Mouse (Mus musculus): ENCODE data around the gene Sectm1a.

Gene Sectm1a

DNA sequence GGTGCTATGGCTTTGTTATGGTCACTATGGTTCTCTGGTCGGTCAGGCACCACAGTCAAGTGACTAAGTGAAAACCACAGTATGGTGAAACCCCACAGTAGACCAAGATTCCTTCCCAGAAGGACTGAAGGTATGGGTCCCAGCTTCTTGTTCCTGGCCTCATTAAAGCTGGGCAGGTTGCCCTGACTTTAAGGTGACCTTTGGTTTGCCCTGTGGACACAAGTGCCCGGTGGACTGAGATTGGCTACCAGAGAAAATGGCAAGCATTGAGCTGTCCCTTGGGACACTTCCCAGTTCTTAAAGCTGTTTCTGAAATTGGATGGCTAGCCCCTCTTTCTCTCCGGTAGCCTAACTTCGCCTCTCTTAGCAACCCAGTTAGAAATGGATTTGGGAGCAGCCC, 22.1 kb downstream of the Sectm1a start:
- in situ Hi-C loops (cut with MboI; ENCODE audit: low pct_unique_long_range_greater_than_20kb in 1 of 2, low sequenced_read_pairs in 2 of 2, unreplicated experiment in 1 of 2), result no loop called here

- in situ Hi-C loops (cut with MboI; ENCODE audit: low pct_unique_long_range_greater_than_20kb in 1 of 2, low sequenced_read_pairs in 2 of 2, unreplicated experiment in 1 of 2), result no loop called here
Observed at GRCm38 (mm10) chr11:121058122-121058521, 22.9 kb downstream of the Sectm1a start.

- in situ Hi-C loops (cut with MboI; ENCODE audit: low pct_unique_long_range_greater_than_20kb in 1 of 2, low sequenced_read_pairs in 2 of 2, unreplicated experiment in 1 of 2), result no loop called here
Observed at GRCm38 (mm10) chr11:121056536-121057236, 24.3 kb downstream of the Sectm1a start.

DNA sequence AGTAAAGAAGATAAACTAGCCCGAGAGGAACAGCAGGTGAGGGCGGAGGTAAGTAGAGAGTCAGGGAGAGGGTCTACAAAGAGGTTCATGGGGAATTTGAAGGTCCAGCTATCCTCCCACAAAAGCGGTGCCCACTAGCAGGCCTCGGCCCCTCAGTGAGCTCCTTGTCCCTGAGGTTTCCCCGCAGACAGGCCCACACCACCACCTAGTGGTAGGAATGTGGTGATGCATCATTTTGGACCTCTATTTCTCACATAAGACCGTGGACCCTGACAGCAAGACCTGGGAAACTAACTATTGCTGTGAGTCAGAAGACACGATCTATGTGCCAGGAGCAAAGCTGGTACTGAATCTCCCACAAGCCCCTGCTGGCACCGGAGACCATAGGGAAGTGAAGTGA, 27.5 kb downstream of the Sectm1a start:
- in situ Hi-C loops (cut with MboI; ENCODE audit: low pct_unique_long_range_greater_than_20kb in 1 of 2, low sequenced_read_pairs in 2 of 2, unreplicated experiment in 1 of 2), result no loop called here

- in situ Hi-C loops (cut with MboI; ENCODE audit: low pct_unique_long_range_greater_than_20kb in 1 of 2, low sequenced_read_pairs in 2 of 2, unreplicated experiment in 1 of 2), result no loop called here
Observed at GRCm38 (mm10) chr11:121052387-121052786, 28.6 kb downstream of the Sectm1a start.

GRCm38 (mm10) chr11:121051793-121052192, 29.2 kb downstream of the Sectm1a start:
- in situ Hi-C loops (cut with MboI; ENCODE audit: low pct_unique_long_range_greater_than_20kb in 1 of 2, low sequenced_read_pairs in 2 of 2, unreplicated experiment in 1 of 2), result no loop called here

DNA sequence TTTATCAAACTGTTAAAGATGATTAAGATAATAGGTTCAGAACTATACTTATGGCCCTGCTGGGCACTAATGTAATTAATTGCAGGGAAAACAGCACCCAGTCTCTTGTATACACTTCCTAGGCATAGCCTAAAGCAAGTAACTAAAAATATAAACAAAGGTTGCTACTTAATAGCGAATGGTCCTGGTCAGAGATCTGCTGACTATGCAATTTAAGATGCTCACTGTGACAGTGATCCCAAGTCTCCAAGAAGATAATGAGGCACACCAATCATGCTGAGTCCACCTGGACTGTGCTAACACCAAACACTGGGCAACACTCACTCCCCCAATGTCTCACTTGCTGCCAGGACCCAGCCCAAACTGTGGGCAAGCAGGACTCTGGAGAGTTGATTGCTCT, 31.2 kb downstream of the Sectm1a start:
- in situ Hi-C loops (cut with MboI; ENCODE audit: low pct_unique_long_range_greater_than_20kb in 1 of 2, low sequenced_read_pairs in 2 of 2, unreplicated experiment in 1 of 2), result loop anchor here in 1 of 2 experiments (10.0 kb wide), 1 partner anchor 145 kb away; no protein-coding TSS in a partner anchor

GRCm38 (mm10) chr11:121047826-121048399, 33.1 kb downstream of the Sectm1a start:
- in situ Hi-C loops (cut with MboI; ENCODE audit: low pct_unique_long_range_greater_than_20kb in 1 of 2, low sequenced_read_pairs in 2 of 2, unreplicated experiment in 1 of 2), result loop anchor here in 1 of 2 experiments (10.0 kb wide), 1 partner anchor 143 kb away; no protein-coding TSS in a partner anchor

GRCm38 (mm10) chr11:121045286-121045685, 35.7 kb downstream of the Sectm1a start:
- in situ Hi-C loops (cut with MboI; ENCODE audit: low pct_unique_long_range_greater_than_20kb in 1 of 2, low sequenced_read_pairs in 2 of 2, unreplicated experiment in 1 of 2), result loop anchor here in 1 of 2 experiments (10.0 kb wide), 1 partner anchor 140 kb away; no protein-coding TSS in a partner anchor

- in situ Hi-C loops (cut with MboI; ENCODE audit: low pct_unique_long_range_greater_than_20kb in 1 of 2, low sequenced_read_pairs in 2 of 2, unreplicated experiment in 1 of 2), result loop anchor here in 1 of 2 experiments (10.0 kb wide), 1 partner anchor 138 kb away; no protein-coding TSS in a partner anchor
Observed at GRCm38 (mm10) chr11:121043025-121043424, 38.0 kb downstream of the Sectm1a start.

GRCm38 (mm10) chr11:121042480-121042879, 38.5 kb downstream of the Sectm1a start:
- in situ Hi-C loops (cut with MboI; ENCODE audit: low pct_unique_long_range_greater_than_20kb in 1 of 2, low sequenced_read_pairs in 2 of 2, unreplicated experiment in 1 of 2), result loop anchor here in 1 of 2 experiments (10.0 kb wide), 1 partner anchor 138 kb away; no protein-coding TSS in a partner anchor

DNA sequence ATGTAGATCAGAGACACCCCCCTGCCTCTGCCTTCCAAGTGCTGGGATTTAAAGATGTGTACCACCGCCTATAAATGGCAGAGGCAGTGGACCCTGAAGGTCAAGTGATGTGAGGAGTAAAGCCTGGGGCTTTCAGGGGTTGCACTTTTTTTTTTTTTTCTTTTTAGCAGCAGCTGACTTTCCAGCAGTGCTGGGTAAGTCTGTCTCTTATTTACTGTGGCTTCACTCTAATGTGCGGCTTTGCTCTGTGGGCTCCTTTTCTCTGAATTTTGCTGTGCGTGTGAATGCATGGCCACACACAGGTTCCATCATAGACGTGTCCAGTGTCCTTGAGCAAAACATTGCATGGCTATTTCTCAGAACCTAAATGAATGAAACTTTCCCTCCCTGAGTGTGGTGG, 39.4 kb downstream of the Sectm1a start:
- in situ Hi-C loops (cut with MboI; ENCODE audit: low pct_unique_long_range_greater_than_20kb in 1 of 2, low sequenced_read_pairs in 2 of 2, unreplicated experiment in 1 of 2), result loop anchor here in 1 of 2 experiments (10.0 kb wide), 1 partner anchor 137 kb away; no protein-coding TSS in a partner anchor

DNA sequence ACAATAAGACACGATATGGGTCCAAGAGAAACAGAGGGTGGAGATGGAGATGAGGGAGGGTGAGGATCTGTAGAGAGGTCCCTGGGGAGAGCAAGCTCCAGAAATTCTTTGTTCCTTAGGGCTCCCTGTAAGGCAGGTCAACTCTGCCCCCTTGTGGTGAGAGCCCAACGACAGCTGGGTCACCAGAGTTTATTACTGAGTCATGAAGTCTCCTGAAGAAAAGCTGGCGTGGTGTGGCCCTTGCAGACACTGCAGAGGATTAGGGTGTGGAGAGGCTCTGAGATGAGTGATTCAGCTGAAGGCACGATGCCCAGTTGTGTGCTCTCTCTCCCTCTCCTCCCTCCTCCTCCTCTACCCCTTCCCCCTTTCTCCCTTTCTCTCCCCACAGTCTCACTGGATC, 39.8 kb downstream of the Sectm1a start:
- in situ Hi-C loops (cut with MboI; ENCODE audit: low pct_unique_long_range_greater_than_20kb in 1 of 2, low sequenced_read_pairs in 2 of 2, unreplicated experiment in 1 of 2), result loop anchor here in 1 of 2 experiments (10.0 kb wide), 1 partner anchor 136 kb away; no protein-coding TSS in a partner anchor

GRCm38 (mm10) chr11:121039302-121039701, 41.7 kb downstream of the Sectm1a start, which contains the start of gene Cd7:
Gene Cd7, minus strand, starts transcription at chr11:121039418.
- in situ Hi-C loops (cut with MboI; ENCODE audit: low pct_unique_long_range_greater_than_20kb in 1 of 2, low sequenced_read_pairs in 2 of 2, unreplicated experiment in 1 of 2), result loop anchor here in 1 of 2 experiments (10.0 kb wide), 1 partner anchor 315 kb away; the partner anchor contains the start of genes Dcxr and Rac3

DNA sequence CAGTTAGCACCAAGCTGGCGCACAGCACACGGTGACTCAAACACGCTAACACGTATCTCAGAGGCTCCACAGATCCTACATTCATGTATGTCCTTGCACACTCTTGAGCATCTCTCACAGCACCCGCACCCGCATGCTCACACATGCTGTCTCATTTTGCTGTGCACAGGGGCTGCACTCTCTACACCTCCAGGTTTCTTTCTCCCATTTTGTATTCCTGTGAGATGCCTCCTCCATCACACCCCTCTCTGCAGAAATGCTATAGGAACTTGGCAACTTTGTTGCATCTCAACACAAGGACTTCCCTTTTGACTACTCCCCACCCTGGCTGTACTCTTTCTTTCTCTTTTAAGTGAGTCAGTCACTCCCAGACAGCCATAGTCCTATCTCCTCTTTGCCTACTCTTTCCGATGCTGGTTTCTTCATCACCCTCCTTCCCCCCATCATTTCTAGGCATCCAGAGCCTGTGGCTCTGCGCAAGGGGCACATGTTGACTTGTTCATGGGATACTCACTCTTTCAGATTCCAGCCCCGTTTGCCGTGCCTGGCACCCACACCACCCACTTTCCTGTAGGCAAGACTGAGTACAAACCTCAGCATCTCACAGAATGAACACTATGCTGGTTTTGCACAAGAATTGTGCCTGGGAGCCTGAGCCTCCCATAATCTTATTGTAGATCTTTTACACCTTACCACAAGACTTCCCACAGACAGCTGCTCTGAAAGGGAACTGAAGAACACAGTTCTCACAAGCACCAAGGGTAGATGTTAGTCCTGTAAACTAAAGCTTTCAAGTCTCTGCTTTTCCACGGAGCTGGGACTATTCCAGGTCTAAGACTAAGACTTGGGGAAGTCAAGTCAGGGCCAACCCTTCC, 42.4 kb downstream of the Sectm1a start:
- in situ Hi-C loops (cut with MboI; ENCODE audit: low pct_unique_long_range_greater_than_20kb in 1 of 2, low sequenced_read_pairs in 2 of 2, unreplicated experiment in 1 of 2), result loop anchor here in 1 of 2 experiments (10.0 kb wide), 1 partner anchor 314 kb away; the partner anchor contains the start of genes Dcxr and Rac3

DNA sequence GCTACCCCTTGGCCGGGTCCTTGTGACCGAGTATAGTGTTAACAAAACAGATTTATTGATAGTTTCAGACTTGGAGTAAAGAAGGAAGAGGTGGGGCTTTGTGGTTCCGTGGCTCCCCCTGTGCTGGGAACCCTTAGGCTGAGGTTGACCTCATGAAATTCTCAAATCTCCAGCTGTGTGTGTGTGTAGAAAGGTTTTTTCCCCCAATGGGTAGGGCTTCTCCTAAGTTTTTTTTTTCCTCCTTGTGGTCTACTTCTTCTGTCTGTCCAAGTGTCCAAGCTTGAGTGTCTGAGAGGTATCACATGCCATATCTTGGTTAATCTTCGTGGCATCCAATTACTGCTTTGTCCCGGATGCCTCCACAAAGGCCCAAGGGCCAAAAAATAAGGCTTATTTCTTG, 47.9 kb downstream of the Sectm1a start:
- in situ Hi-C loops (cut with MboI; ENCODE audit: low pct_unique_long_range_greater_than_20kb in 1 of 2, low sequenced_read_pairs in 2 of 2, unreplicated experiment in 1 of 2), result loop anchor here in 1 of 2 experiments (10.0 kb wide), 1 partner anchor 308 kb away; the partner anchor contains the start of genes Dcxr and Rac3

DNA sequence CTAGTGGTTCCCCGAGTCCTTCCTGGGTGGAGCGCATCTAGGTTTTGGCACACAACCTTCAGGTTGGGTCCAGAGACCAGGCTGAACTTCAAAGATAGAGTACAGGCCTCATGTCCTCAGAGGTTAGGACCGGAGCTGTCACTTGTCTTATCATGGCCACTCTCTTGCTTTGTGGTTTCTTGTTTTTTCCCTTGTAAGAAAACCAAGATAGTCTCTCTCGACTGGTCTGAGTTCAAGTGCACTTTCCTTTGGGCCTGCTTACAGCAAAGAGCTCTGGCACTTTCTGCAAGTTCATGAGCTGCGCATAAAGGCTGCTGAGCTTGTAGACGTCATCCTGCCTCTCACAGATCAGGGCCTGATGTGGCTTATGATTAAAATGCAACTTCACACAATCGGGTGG, 53.8 kb downstream of the Sectm1a start:
- in situ Hi-C loops (cut with MboI; ENCODE audit: low pct_unique_long_range_greater_than_20kb in 1 of 2, low sequenced_read_pairs in 2 of 2, unreplicated experiment in 1 of 2), result no loop called here

DNA sequence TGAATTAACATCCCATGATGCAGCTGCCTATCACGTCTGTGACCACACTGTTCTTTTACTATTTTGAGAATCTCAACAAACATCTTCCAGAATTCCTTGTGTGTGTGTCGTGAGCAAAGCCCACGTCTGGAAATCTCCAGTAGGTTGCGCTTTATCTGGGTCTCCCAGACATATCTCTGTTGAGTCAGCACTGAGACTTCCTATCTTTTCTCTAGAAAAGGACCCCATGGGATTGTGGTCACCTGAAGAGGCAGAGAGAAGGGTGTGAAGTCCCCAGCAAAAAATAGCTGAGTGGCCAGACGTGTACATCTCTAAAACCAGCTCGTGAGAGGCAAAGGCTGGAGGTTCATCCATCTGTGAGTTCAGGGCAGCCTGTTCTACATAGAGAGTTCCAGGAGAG, 56.9 kb downstream of the Sectm1a start:
- in situ Hi-C loops (cut with MboI; ENCODE audit: low pct_unique_long_range_greater_than_20kb in 1 of 2, low sequenced_read_pairs in 2 of 2, unreplicated experiment in 1 of 2), result no loop called here
